Mouse (Mus musculus) CH12.LX (cell line): ENCODE measurements around the gene Wrap53. TPM values are rescaled to one million over a fixed set of nuclear protein-coding genes. Genes with fewer than 3 reads are reported as not detected.

Experiments used
- DNase-seq: peaks from one replicate; pipeline ENCODE4 v3.0.0-alpha.2; 2013; ENCODE audit errors: extremely low read depth
- H3K27ac ChIP-seq: 2 replicates; pipeline ENCODE4 v1.5.1; 2012; ENCODE audit warnings: low read depth, mild to moderate bottlenecking, control low read depth, moderate library complexity; ENCODE audit not compliant: insufficient read depth
- H3K27me3 ChIP-seq: replicated peaks from 2 replicates; pipeline ENCODE3; 2012; ENCODE audit warnings: inconsistent platforms
- H3K36me3 ChIP-seq, 2 experiments: replicated peaks in 1 of 2; 2 replicates each; pipeline versions ENCODE3 to v1.6.1; 2012; ENCODE audit warnings: inconsistent platforms in 1 of 2, low read length in 1 of 2, mild to moderate bottlenecking in 1 of 2, mixed read lengths in 1 of 2, moderate library complexity in 1 of 2; ENCODE audit not compliant: control insufficient read depth in 1 of 2, insufficient read depth in 1 of 2
- H3K4me1 ChIP-seq, 2 experiments: 2 replicates each; pipeline ENCODE4 v1.6.1; 2012; ENCODE audit warnings: inconsistent platforms in 1 of 2, moderate library complexity in 1 of 2; ENCODE audit not compliant: insufficient read depth in 2 of 2, control insufficient read depth in 1 of 2
- H3K4me2 ChIP-seq: 2 replicates; pipeline ENCODE4 v1.6.1; 2012; ENCODE audit warnings: low read depth, mild to moderate bottlenecking, control low read depth; ENCODE audit not compliant: poor library complexity, insufficient read depth, severe bottlenecking
- H3K4me3 ChIP-seq, 3 experiments: fragments of 150-350 bp in 1 of 3; sonication (generic) in 1 of 3; replicated peaks in 1 of 3; 2 replicates each; pipeline versions ENCODE3 to v1.5.1; 2011 to 2012; ENCODE audit warnings: low read depth in 2 of 3, low read length in 2 of 3, mild to moderate bottlenecking in 2 of 3, moderate library complexity in 2 of 3, control low read depth in 1 of 3, improper control_type of control experiment in 1 of 3, inconsistent platforms in 1 of 3, mixed read lengths in 1 of 3; ENCODE audit not compliant: poor library complexity in 1 of 3
- H3K79me2 ChIP-seq: replicated peaks from 2 replicates; pipeline ENCODE4 v1.6.1; 2012; ENCODE audit warnings: mild to moderate bottlenecking, moderate library complexity; ENCODE audit not compliant: control insufficient read depth, poor library complexity, insufficient read depth, severe bottlenecking; ENCODE audit errors: extremely low read depth
- H3K9ac ChIP-seq: 2 replicates; pipeline ENCODE4 v1.6.1; 2012; ENCODE audit warnings: low read depth, mild to moderate bottlenecking, control low read depth, moderate library complexity; ENCODE audit not compliant: insufficient read depth
- H3K9me3 ChIP-seq: replicated peaks from 2 replicates; pipeline ENCODE3; 2012; ENCODE audit warnings: low read length, inconsistent platforms, mixed read lengths
- CTCF ChIP-seq, 2 experiments: IDR thresholded peaks in 1 of 2; conservative IDR thresholded peaks in 1 of 2; 2 replicates each; pipeline ENCODE4 v1.5.1; 2011 to 2012; ENCODE audit warnings: low read depth in 2 of 2, low read length in 2 of 2, improper control_type of control experiment in 1 of 2, inconsistent platforms in 1 of 2, mild to moderate bottlenecking in 1 of 2, moderate library complexity in 1 of 2
- E2F4 ChIP-seq: IDR thresholded peaks from 2 replicates; pipeline ENCODE4 v1.6.1; 2011; ENCODE audit warnings: low read depth, low read length, improper control_type of control experiment; ENCODE audit not compliant: insufficient replicate concordance
- GABPA ChIP-seq: IDR thresholded peaks from 2 replicates; pipeline ENCODE4 v1.6.1; 2012; ENCODE audit warnings: low read depth, low read length, improper control_type of control experiment, inconsistent platforms; ENCODE audit not compliant: insufficient replicate concordance
- IRF4 ChIP-seq: IDR thresholded peaks from 2 replicates; pipeline ENCODE4 v1.6.1; 2014; ENCODE audit warnings: low read depth, mild to moderate bottlenecking, inconsistent platforms, low read length, improper control_type of control experiment
- JUN ChIP-seq: IDR thresholded peaks from 2 replicates; pipeline ENCODE4 v1.6.1; 2011; ENCODE audit warnings: low read depth, mild to moderate bottlenecking, low read length, improper control_type of control experiment, moderate library complexity; ENCODE audit not compliant: insufficient read depth
- JUND ChIP-seq: conservative IDR thresholded peaks from 2 replicates; pipeline ENCODE4 v1.6.1; 2011; ENCODE audit warnings: low read depth, low read length, improper control_type of control experiment
- MAX ChIP-seq: IDR thresholded peaks from 2 replicates; pipeline ENCODE4 v1.6.1; 2011; ENCODE audit warnings: low read length, improper control_type of control experiment
- MXI1 ChIP-seq: IDR thresholded peaks from 2 replicates; pipeline ENCODE4 v1.6.1; 2011; ENCODE audit warnings: mild to moderate bottlenecking, low read depth, low read length, improper control_type of control experiment
- MYC ChIP-seq: IDR thresholded peaks from 2 replicates; pipeline ENCODE4 v1.6.1; 2011; ENCODE audit warnings: low read depth, mild to moderate bottlenecking, improper control_type of control experiment, low read length
- NELFE ChIP-seq: IDR thresholded peaks from 2 replicates; pipeline ENCODE4 v1.6.1; 2011; ENCODE audit warnings: low read depth, low read length, improper control_type of control experiment
- PAX5 ChIP-seq: IDR thresholded peaks from 2 replicates; pipeline ENCODE4 v1.6.1; 2012; ENCODE audit warnings: low read length, inconsistent platforms, mixed read lengths
- POLR2A ChIP-seq: IDR thresholded peaks from 2 replicates; pipeline ENCODE4 v1.6.1; 2011; ENCODE audit warnings: low read depth, mild to moderate bottlenecking, improper control_type of control experiment, low read length
- POLR2AphosphoS2 ChIP-seq: IDR thresholded peaks from 2 replicates; pipeline ENCODE4 v1.6.1; 2011; ENCODE audit warnings: low read depth, low read length, improper control_type of control experiment
- RAD21 ChIP-seq: IDR thresholded peaks from 2 replicates; pipeline ENCODE4 v1.6.1; 2011; ENCODE audit warnings: low read depth, mild to moderate bottlenecking, low read length, improper control_type of control experiment, moderate library complexity
- RCOR1 ChIP-seq: conservative IDR thresholded peaks from 2 replicates; pipeline ENCODE4 v1.6.1; 2012; ENCODE audit warnings: low read depth, mild to moderate bottlenecking, inconsistent platforms, low read length, improper control_type of control experiment
- SMC3 ChIP-seq: IDR thresholded peaks from 2 replicates; pipeline ENCODE4 v1.6.1; 2011; ENCODE audit warnings: low read depth, low read length, improper control_type of control experiment
- TBP ChIP-seq: conservative IDR thresholded peaks from 2 replicates; pipeline ENCODE4 v1.6.1; 2011; ENCODE audit warnings: low read depth, low read length, improper control_type of control experiment
- UBTF ChIP-seq: IDR thresholded peaks from 2 replicates; pipeline ENCODE4 v1.6.1; 2012; ENCODE audit warnings: low read depth, mild to moderate bottlenecking, inconsistent platforms, low read length, improper control_type of control experiment, moderate library complexity
- USF1 ChIP-seq: IDR thresholded peaks from 2 replicates; pipeline ENCODE4 v1.6.1; 2014; ENCODE audit warnings: low read depth, mild to moderate bottlenecking, inconsistent platforms, low read length, improper control_type of control experiment
- ZKSCAN1 ChIP-seq: IDR thresholded peaks from 2 replicates; pipeline ENCODE4 v1.6.1; 2012; ENCODE audit warnings: low read depth, inconsistent platforms, low read length, improper control_type of control experiment, borderline replicate concordance
- ZMIZ1 ChIP-seq: IDR thresholded peaks from 2 replicates; pipeline ENCODE4 v1.6.1; 2012; ENCODE audit warnings: low read depth, mild to moderate bottlenecking, inconsistent platforms, low read length, improper control_type of control experiment
- ZNF384 ChIP-seq: IDR thresholded peaks from 2 replicates; pipeline ENCODE4 v1.6.1; 2012; ENCODE audit warnings: low read depth, low read length, improper control_type of control experiment, inconsistent platforms
- dilution Hi-C: fragments of 300-500 bp; cut with MboI; formaldehyde crosslinking; loops from 2 replicates; pipeline ENCODE4 v1.14.3; 2020; ENCODE audit warnings: low sequenced_read_pairs; ENCODE audit not compliant: extremely low pct_unique_long_range_greater_than_20kb, extremely low pct_ligation_motif_present
- in situ Hi-C: fragments of 300-500 bp; cut with MboI; formaldehyde crosslinking; loops from 3 replicates; pipeline ENCODE4 v1.14.3; 2019; ENCODE audit warnings: low sequenced_read_pairs, low pct_ligation_motif_present, low pct_unique_long_range_greater_than_20kb, mixed read lengths
- polyA plus RNA-seq: library from polyadenylated mRNA; unstranded; fragments of >175 nt; gene quantifications from 2 replicates; pipeline ENCODE4 v1.2.1, GENCODE M21; 2012; ENCODE audit warnings: low read depth; ENCODE audit not compliant: insufficient read length
- total RNA-seq, 2 experiments: library from RNA; depleted of rRNA; stranded (reverse); fragments of 300-350 nt in 1 of 2; fragments of >200 nt in 1 of 2; gene quantifications; 2 replicates each; pipeline ENCODE4 v1.2.3; 2012 to 2014

The Wrap53 gene
- total and polyA plus RNA-seq, 3 experiments = 25.4 to 36.0 (median 34.2) TPM

- H3K9ac ChIP-seq = no peak overlapping the region
- peaks cover 52% of the 10 kb centered on the region for H3K79me2 ChIP-seq
- H3K27me3 ChIP-seq = no peaks in the 10 kb centered on the region
- H3K9me3 ChIP-seq = no peaks in the 10 kb centered on the region
- H3K4me1 ChIP-seq = peaks cover 8 to 39% of the 10 kb centered on the region in 2 experiments
- DNase-seq = no peak
- no peak overlapping the region for H3K27ac ChIP-seq
- no peak for TF ChIP-seq IRF4
- no peak for TF ChIP-seq E2F4
- no peak for TF ChIP-seq SMC3
- no peak for TF ChIP-seq USF1
- no peak for TF ChIP-seq RAD21
- TF ChIP-seq RCOR1 = no peak
- TF ChIP-seq CTCF (conservative IDR thresholded peaks at IDR 0.05 in 1 of 2, IDR thresholded peaks at IDR 0.05 in 1 of 2; ENCODE audit: low read depth in 2 of 2, low read length in 2 of 2) = no peak
- no peak for TF ChIP-seq JUND
- no peak for TF ChIP-seq UBTF
- no peak for TF ChIP-seq POLR2A
- no peak for TF ChIP-seq ZNF384
- TF ChIP-seq PAX5 = no peak
- no peak for TF ChIP-seq ZKSCAN1
- no peak for TF ChIP-seq JUN
- TF ChIP-seq, all 38 proteins: peak for 0
- in situ Hi-C loops = loop anchor here (5.0 kb wide), 1 partner anchor 34 kb away; no protein-coding TSS in a partner anchor
- Histone ChIP-seq H3K4me3 (no peak overlapping the region), H3K4me2 (peak overlapping the region; percentile 78; the same call in 1 of the 2 replicates), H3K36me3 (peaks cover 31 to 58% of the 10 kb centered on the region in 2 experiments)
- dilution Hi-C loops = no loop called here
Measured at GRCm38 (mm10) chr11:69576307-69576706, 3.7 kb downstream of the Wrap53 start.

GRCm38 (mm10) chr11:69575220-69575619, 4.8 kb downstream of the Wrap53 start:
- TF ChIP-seq MXI1 = peak; percentile 49; the same call in 1 of the 2 replicates
- no peak for TF ChIP-seq POLR2AphosphoS2
- TF ChIP-seq MYC = peak; percentile 89
- TF ChIP-seq CTCF (conservative IDR thresholded peaks at IDR 0.05 in 1 of 2, IDR thresholded peaks at IDR 0.05 in 1 of 2; ENCODE audit: low read depth in 2 of 2, low read length in 2 of 2) = peak; percentile 70 to 76
- TF ChIP-seq JUN = no peak
- no peak for TF ChIP-seq GABPA
- no peak for TF ChIP-seq TBP
- no peak for TF ChIP-seq NELFE
- peak; percentile 41 for TF ChIP-seq SMC3
- peak; percentile 54 for TF ChIP-seq RAD21
- peak; percentile 71 for TF ChIP-seq MAX
- no peak for TF ChIP-seq ZMIZ1
- Histone ChIP-seq H3K27ac (no peak overlapping the region), H3K27me3 (no peaks in the 10 kb centered on the region), H3K9ac (no peak overlapping the region), H3K4me3 (no peak overlapping the region), H3K79me2 (peaks cover 44% of the 10 kb centered on the region), H3K4me2 (no peak overlapping the region), H3K9me3 (no peaks in the 10 kb centered on the region), H3K36me3 (peaks cover 42 to 69% of the 10 kb centered on the region in 2 experiments), H3K4me1 (peaks cover 8 to 39% of the 10 kb centered on the region in 2 experiments)
- in situ Hi-C loops (loop anchor here (5.0 kb wide), 1 partner anchor 33 kb away; no protein-coding TSS in a partner anchor), dilution Hi-C loops (no loop called here)
- DNase-seq = peak; percentile 70
